Mouse (Mus musculus): ENCODE results near the gene Mfap5.

- no peak for TF ChIP-seq CTCF (IDR thresholded peaks at IDR 0.05; ENCODE audit: low read depth, low read length)
- no peak for TF ChIP-seq POLR2A (IDR thresholded peaks at IDR 0.05; ENCODE audit: extremely low read depth, insufficient read depth, low read length)
These were observed 22.5 kb downstream of the Mfap5 start for GRCm38 (mm10) chr6:122528136-122528535.

Measured in liver, adult 2 months (tissue).